Mouse (Mus musculus): ENCODE data around the gene Zbtb16.

DNA sequence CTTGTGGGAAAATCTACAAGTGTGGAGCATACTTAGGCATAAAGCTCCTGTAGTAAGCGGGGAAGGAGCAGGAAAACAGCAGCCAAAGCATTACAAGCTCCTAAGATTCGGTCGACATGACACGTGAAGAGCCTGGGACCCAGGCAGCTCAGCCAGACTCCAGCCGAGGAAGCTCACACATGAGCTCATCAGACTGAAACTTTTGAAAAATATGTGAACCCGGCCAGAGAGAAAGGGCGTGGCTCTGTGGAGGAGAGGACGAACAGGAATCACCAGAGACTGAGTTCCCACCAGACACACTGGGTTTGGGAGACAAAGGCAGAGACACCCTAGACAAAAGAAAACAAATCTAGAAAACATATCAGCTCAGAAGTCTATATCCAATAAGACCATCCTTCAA lies 195.1 kb downstream of the Zbtb16 start:
- TF ChIP-seq CTCF (IDR thresholded peaks at IDR 0.05; ENCODE audit: low read depth, low read length), result no peak
- no peak for TF ChIP-seq POLR2A (IDR thresholded peaks at IDR 0.05; ENCODE audit: extremely low read depth, insufficient read depth, low read length)
